Mouse (Mus musculus) lung, postnatal 0 days (tissue): Measurements from ENCODE around the gene Pes1. TPM values are rescaled to one million over a fixed set of nuclear protein-coding genes. Genes with fewer than 3 reads are reported as not detected.
A peak's percentile ranks its signal among the peaks of the same experiment; 100 is the strongest.

Experiments
- ATAC-seq: fragments of 200-750 bp; cut with Nextera tagmentation; 2 replicates; pipeline ENCODE4 v1.8.0; 2017; ENCODE audit warnings: moderate library complexity
- DNase-seq: peaks from one replicate; pipeline ENCODE4 v3.0.0-alpha.2; 2016; ENCODE audit warnings: low spot score
- H3K27ac ChIP-seq: fragments of 300-500 bp; sonication (generic); 2 replicates; pipeline ENCODE4 v1.5.1; 2014; ENCODE audit warnings: antibody characterized with exemption, mild to moderate bottlenecking, low read length, mixed read lengths
- H3K27me3 ChIP-seq: fragments of 300-500 bp; sonication (generic); replicated peaks from 2 replicates; pipeline ENCODE4 v1.6.1; 2014; ENCODE audit warnings: low read length, mixed read lengths; ENCODE audit not compliant: insufficient read depth
- H3K36me3 ChIP-seq: fragments of 300-500 bp; sonication (generic); 2 replicates; pipeline ENCODE4 v1.6.1; 2014; ENCODE audit warnings: low read length, mixed read lengths; ENCODE audit not compliant: insufficient read depth
- H3K4me1 ChIP-seq: fragments of 300-500 bp; sonication (generic); 2 replicates; pipeline ENCODE4 v1.6.1; 2014; ENCODE audit warnings: antibody characterized with exemption, low read depth, low read length, mixed read lengths; ENCODE audit not compliant: insufficient read depth
- H3K4me2 ChIP-seq: fragments of 300-500 bp; sonication (generic); replicated peaks from 2 replicates; pipeline ENCODE4 v1.6.1; 2014; ENCODE audit warnings: low read depth, mild to moderate bottlenecking, low read length, moderate library complexity, mixed read lengths
- H3K4me3 ChIP-seq: fragments of 300-500 bp; sonication (generic); 2 replicates; pipeline ENCODE4 v1.5.1; 2014; ENCODE audit warnings: low read depth, low read length
- H3K9ac ChIP-seq: fragments of 300-500 bp; sonication (generic); replicated peaks from 2 replicates; pipeline ENCODE4 v1.6.1; 2014; ENCODE audit warnings: low read depth, mild to moderate bottlenecking
- H3K9me3 ChIP-seq: fragments of 300-500 bp; sonication (generic); 2 replicates; pipeline ENCODE4 v1.6.1; 2016; ENCODE audit warnings: low read length, mixed read lengths
- CTCF ChIP-seq: IDR thresholded peaks from 2 replicates; pipeline ENCODE4 v1.5.1; 2016; ENCODE audit warnings: antibody characterized with exemption, mild to moderate bottlenecking
- EP300 ChIP-seq: IDR thresholded peaks from 2 replicates; pipeline ENCODE4 v1.6.1; 2016; ENCODE audit warnings: antibody characterized with exemption, mild to moderate bottlenecking, control low read depth
- WGBS: fragments of 180-500 bp; shearing (Covaris S2); extraction: QIAGEN DNeasy Blood & Tissue Kit; methylation state at CpG from one replicate; pipeline ENCODE4 v1.1.7; 2014; 5-methylcytosine and 5-hydroxymethylcytosine counted together
- polyA plus RNA-seq: library from polyadenylated mRNA; unstranded; fragments of >200 nt; fragmentation: Nextera tagmentation; extraction: Ambion mirVana; gene quantifications from 2 replicates; pipeline ENCODE4 v1.2.1, GENCODE M21; 2015

Pes1 gene
- polyA plus RNA-seq, 1 experiment from 2014 or later: 34.2 TPM

- Histone ChIP-seq H3K27ac (no peak overlapping the region), H3K9me3 (no peaks in the 10 kb centered on the region), H3K36me3 (no peaks in the 10 kb centered on the region), H3K4me3 (no peak overlapping the region), H3K4me2 (no peak overlapping the region), H3K27me3 (peaks cover 23% of the 10 kb centered on the region), H3K9ac (no peak overlapping the region), H3K4me1 (no peaks in the 10 kb centered on the region)
- 89% methylated on average over 3 of the region's 3 CpGs for WGBS
- DNase-seq (no peak), ATAC-seq (no peak)
- no peak for TF ChIP-seq EP300
- no peak for TF ChIP-seq CTCF
Measured at GRCm38 (mm10) chr11:3996840-3997239, 33.1 kb downstream of the Pes1 start.

GRCm38 (mm10) chr11:3997978-3998720, 34.4 kb downstream of the Pes1 start:
- no peak overlapping the region for H3K27ac ChIP-seq
- no peak overlapping the region for H3K9ac ChIP-seq
- 10% methylated on average over 66 of the region's 66 CpGs for WGBS
- no peaks in the 10 kb centered on the region for H3K4me1 ChIP-seq
- H3K9me3 ChIP-seq: no peaks in the 10 kb centered on the region
- DNase-seq (no peak), ATAC-seq (no peak)
- H3K27me3 ChIP-seq: peaks cover 23% of the 10 kb centered on the region
- no peaks in the 10 kb centered on the region for H3K36me3 ChIP-seq
- H3K4me3 ChIP-seq: peak overlapping the region; percentile 8; the same call in 1 of the 2 replicates
- peak overlapping the region; percentile 32 for H3K4me2 ChIP-seq
- TF ChIP-seq EP300: no peak
- TF ChIP-seq CTCF: no peak

- H3K4me1 ChIP-seq: no peaks in the 10 kb centered on the region
- H3K4me3 ChIP-seq: no peak overlapping the region
- peaks cover 23% of the 10 kb centered on the region for H3K27me3 ChIP-seq
- no peak overlapping the region for H3K27ac ChIP-seq
- TF ChIP-seq CTCF (no peak), EP300 (no peak)
- H3K4me2 ChIP-seq: no peak overlapping the region
- no peaks in the 10 kb centered on the region for H3K9me3 ChIP-seq
- ATAC-seq (no peak), DNase-seq (no peak)
- no peak overlapping the region for H3K9ac ChIP-seq
- 68% methylated on average over 5 of the region's 5 CpGs for WGBS
- H3K36me3 ChIP-seq: no peaks in the 10 kb centered on the region
Measured at GRCm38 (mm10) chr11:3999547-3999946, 35.8 kb downstream of the Pes1 start.

GRCm38 (mm10) chr11:4001603-4002002, 37.8 kb downstream of the Pes1 start:
- Histone ChIP-seq H3K27ac (no peak overlapping the region), H3K9ac (no peak overlapping the region), H3K4me1 (no peaks in the 10 kb centered on the region), H3K36me3 (no peaks in the 10 kb centered on the region), H3K4me2 (no peak overlapping the region), H3K4me3 (no peak overlapping the region), H3K9me3 (no peaks in the 10 kb centered on the region), H3K27me3 (peaks cover 23% of the 10 kb centered on the region)
- ATAC-seq (peak; percentile 57), DNase-seq (peak; percentile 73)
- 10% methylated on average over 5 of the region's 5 CpGs for WGBS
- TF ChIP-seq CTCF (peak; percentile 85), EP300 (no peak)

GRCm38 (mm10) chr11:4005220-4005805, 41.5 kb downstream of the Pes1 start:
- no peak for TF ChIP-seq CTCF
- TF ChIP-seq EP300: no peak
- Histone ChIP-seq H3K36me3 (no peaks in the 10 kb centered on the region), H3K9ac (no peak overlapping the region), H3K9me3 (no peaks in the 10 kb centered on the region), H3K4me3 (no peak overlapping the region), H3K4me1 (no peaks in the 10 kb centered on the region), H3K27ac (no peak overlapping the region), H3K4me2 (no peak overlapping the region), H3K27me3 (no peaks in the 10 kb centered on the region)
- DNase-seq (no peak), ATAC-seq (no peak)
- 52% methylated on average over 5 of the region's 5 CpGs for WGBS

GRCm38 (mm10) chr11:4006462-4006861, 42.7 kb downstream of the Pes1 start:
- no peak for DNase-seq
- WGBS: 69% methylated on average over 3 of the region's 3 CpGs
- H3K36me3 ChIP-seq: no peaks in the 10 kb centered on the region
- no peak overlapping the region for H3K27ac ChIP-seq
- no peak overlapping the region for H3K4me3 ChIP-seq
- H3K4me2 ChIP-seq: no peak overlapping the region
- H3K4me1 ChIP-seq: no peaks in the 10 kb centered on the region
- H3K9me3 ChIP-seq: no peaks in the 10 kb centered on the region
- H3K9ac ChIP-seq: no peak overlapping the region
- no peak for ATAC-seq
- TF ChIP-seq EP300 (no peak), CTCF (peak; percentile 70)
- H3K27me3 ChIP-seq: no peaks in the 10 kb centered on the region
